Mouse (Mus musculus) B cell, adult 62 days (primary cell): ENCODE measurements around the gene Zc3h7b. TPM values are rescaled to one million over a fixed set of nuclear protein-coding genes. Genes with fewer than 3 reads are reported as not detected.

Experiments
- total RNA-seq: library from RNA; stranded (reverse); gene quantifications from 4 replicates; pipeline ENCODE4 v1.2.4, GENCODE M21; 2023

Zc3h7b gene
- total RNA-seq: 40.4 to 47.4 TPM (median 43.2 TPM) in 4 replicates

GRCm38 (mm10) chr15:81744992-81745600 is at the start of gene Zc3h7b, which contains the start of gene Rangap1:
Gene Zc3h7b (plus strand): TSS chr15:81745057.
Gene Rangap1 (minus strand): TSS chr15:81745530.

GRCm38 (mm10) chr15:81697175-81697574 is 47.7 kb upstream of the Zc3h7b start, which contains the start of gene Chadl:
Gene Chadl (minus strand): TSS chr15:81697287.

GRCm38 (mm10) chr15:81802001-81802890 is 57.4 kb downstream of the Zc3h7b start, which contains the start of gene Tef:
Gene Tef (plus strand): TSS chr15:81802421.

Other genes starting within 250 kb of the Zc3h7b start
- gene Ep300, start 159.7 kb upstream of the Zc3h7b start, total RNA-seq: 198 to 215 TPM (median 208 TPM) in 4 replicates
- 40.4 to 50.6 TPM (median 43.7 TPM) in 4 replicates for gene L3mbtl2, start 81.2 kb upstream of the Zc3h7b start, total RNA-seq
- gene Chadl, start 47.8 kb upstream of the Zc3h7b start, total RNA-seq: 0.30 to 0.33 TPM in 2 of 4 replicates, not detected in the others
- gene Rangap1, start 473 bp downstream of the Zc3h7b start, total RNA-seq: 62.6 to 67.6 TPM (median 64.9 TPM) in 4 replicates
- gene Tef, start 57.4 kb downstream of the Zc3h7b start, total RNA-seq: 35.7 to 41.2 TPM (median 37.3 TPM) in 4 replicates
- gene Tob2, start 113.7 kb downstream of the Zc3h7b start, total RNA-seq: 125 to 130 TPM (median 129 TPM) in 4 replicates
- 50.1 to 64.6 TPM (median 54.5 TPM) in 4 replicates for gene Phf5a, start 126.9 kb downstream of the Zc3h7b start, total RNA-seq
- gene Aco2, start 127.3 kb downstream of the Zc3h7b start, total RNA-seq: 139 to 153 TPM (median 148 TPM) in 4 replicates
- 16.7 to 23.3 TPM (median 20.1 TPM) in 4 replicates for gene Polr3h, start 181.2 kb downstream of the Zc3h7b start, total RNA-seq
- 0.18 to 1.3 TPM (median 0.37 TPM) in 4 replicates for gene Csdc2, start 191.7 kb downstream of the Zc3h7b start, total RNA-seq
- gene Pmm1, start 215.9 kb downstream of the Zc3h7b start, total RNA-seq: 16.7 to 21.5 TPM (median 20.2 TPM) in 4 replicates
- not detected in 4 replicates for gene 1700029P11Rik, start 235.5 kb downstream of the Zc3h7b start, total RNA-seq
- 23.7 to 31.5 TPM (median 28.5 TPM) in 4 replicates for gene Xrcc6, start 242.8 kb downstream of the Zc3h7b start, total RNA-seq